Mouse (Mus musculus) hindbrain, postnatal 0 days (tissue): ENCODE results near the gene Siae. TPM values are rescaled to one million over a fixed set of nuclear protein-coding genes. Genes with fewer than 3 reads are reported as not detected.

Experiments used
- ATAC-seq: fragments of 200-750 bp; cut with Nextera tagmentation; 2 replicates; pipeline ENCODE4 v1.8.0; 2017; ENCODE audit warnings: mild to moderate bottlenecking, moderate TSS enrichment, moderate library complexity
- DNase-seq: peaks from one replicate; pipeline ENCODE4 v3.0.0-alpha.2; 2015; ENCODE audit warnings: low spot score
- H3K27ac ChIP-seq: fragments of 300-500 bp; sonication (generic); 2 replicates; pipeline ENCODE4 v1.5.1; 2014; ENCODE audit warnings: mild to moderate bottlenecking
- H3K27me3 ChIP-seq: fragments of 300-500 bp; sonication (generic); 2 replicates; pipeline ENCODE4 v1.6.1; 2014; ENCODE audit warnings: low read length, mixed read lengths; ENCODE audit not compliant: insufficient read depth
- H3K36me3 ChIP-seq: fragments of 300-500 bp; sonication (generic); 2 replicates; pipeline ENCODE4 v1.6.1; 2014; ENCODE audit warnings: low read length, mixed read lengths; ENCODE audit not compliant: insufficient read depth
- H3K4me1 ChIP-seq: fragments of 300-500 bp; sonication (generic); 2 replicates; pipeline ENCODE4 v1.6.1; 2014; ENCODE audit warnings: antibody characterized with exemption, low read length, mixed read lengths; ENCODE audit not compliant: insufficient read depth
- H3K4me2 ChIP-seq: fragments of 300-500 bp; sonication (generic); 2 replicates; pipeline ENCODE4 v1.6.1; 2014; ENCODE audit warnings: low read depth, mild to moderate bottlenecking, low read length, moderate library complexity, mixed read lengths
- H3K4me3 ChIP-seq: fragments of 300-500 bp; sonication (generic); 2 replicates; pipeline ENCODE4 v1.5.1; 2014; ENCODE audit warnings: low read length
- H3K9ac ChIP-seq: fragments of 300-500 bp; sonication (generic); replicated peaks from 2 replicates; pipeline ENCODE4 v1.6.1; 2014; ENCODE audit warnings: mild to moderate bottlenecking, low read length, moderate library complexity, mixed read lengths
- H3K9me3 ChIP-seq: fragments of 300-500 bp; sonication (generic); 2 replicates; pipeline ENCODE4 v1.6.1; 2016; ENCODE audit warnings: low read length, mixed read lengths
- CTCF ChIP-seq: IDR thresholded peaks from 2 replicates; pipeline ENCODE4 v1.5.1; 2016; ENCODE audit warnings: antibody characterized with exemption, control low read depth, low read depth
- WGBS: fragments of 180-500 bp; shearing (Covaris S2); extraction: QIAGEN DNeasy Blood & Tissue Kit; methylation state at CpG from one replicate; pipeline ENCODE4 v1.1.7; 2014; 5-methylcytosine and 5-hydroxymethylcytosine counted together
- polyA plus RNA-seq: library from polyadenylated mRNA; unstranded; fragments of >200 nt; fragmentation: Nextera tagmentation; extraction: Ambion mirVana; gene quantifications from 2 replicates; pipeline ENCODE4 v1.2.1, GENCODE M21; 2015
- total RNA-seq: library from RNA; depleted of rRNA; stranded (reverse); fragments of >200 nt; gene quantifications from 2 replicates; pipeline ENCODE4 v1.2.3, GENCODE M21; 2014

The Siae gene
- total and polyA plus RNA-seq, 2 experiments from 2014 or later = 15.5 to 18.7 TPM

- H3K27me3 ChIP-seq = peaks cover 1% of the 10 kb centered on the region; the same call in 1 of the 2 replicates
- no peak for DNase-seq
- no peak overlapping the region for H3K9ac ChIP-seq
- no peak for TF ChIP-seq CTCF
- no peak overlapping the region for H3K4me2 ChIP-seq
- 80% methylated on average over 3 of the region's 3 CpGs for WGBS
- H3K36me3 ChIP-seq = no peaks in the 10 kb centered on the region
- no peak overlapping the region for H3K4me3 ChIP-seq
- no peak for ATAC-seq
- H3K27ac ChIP-seq = no peak overlapping the region
- H3K9me3 ChIP-seq = no peaks in the 10 kb centered on the region
- H3K4me1 ChIP-seq = peaks cover 5% of the 10 kb centered on the region; the same call in 1 of the 2 replicates
Measured at GRCm38 (mm10) chr9:37556366-37556765, 868 bp downstream of the Siae start.

DNA sequence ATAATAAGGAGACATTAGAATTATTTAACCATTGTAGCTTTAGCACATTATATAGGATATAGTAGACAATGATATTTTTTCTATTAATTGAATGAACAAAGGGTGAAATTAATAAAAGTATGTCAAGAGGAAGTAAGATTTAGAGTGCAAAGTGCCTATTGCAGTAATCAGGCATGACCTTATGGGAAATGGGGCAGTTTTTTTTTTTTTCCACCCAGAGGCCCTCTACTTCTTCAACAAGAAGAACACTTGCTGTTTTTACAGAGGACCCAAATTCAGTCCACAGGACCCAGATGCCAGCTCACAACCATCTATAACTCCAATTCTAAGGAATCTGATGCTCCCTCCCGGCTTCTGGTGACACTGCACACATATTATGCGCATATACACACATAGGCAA, 5.1 kb downstream of the Siae start:
- no peak for ATAC-seq
- no peak overlapping the region for H3K27ac ChIP-seq
- DNase-seq = no peak
- no peak overlapping the region for H3K4me2 ChIP-seq
- no peak for TF ChIP-seq CTCF
- 83% methylated on average over 2 of the region's 2 CpGs for WGBS
- H3K36me3 ChIP-seq = no peaks in the 10 kb centered on the region
- no peaks in the 10 kb centered on the region for H3K9me3 ChIP-seq
- no peak overlapping the region for H3K4me3 ChIP-seq
- H3K9ac ChIP-seq = no peak overlapping the region
- no peaks in the 10 kb centered on the region for H3K4me1 ChIP-seq
- no peaks in the 10 kb centered on the region for H3K27me3 ChIP-seq

- ATAC-seq (no peak), DNase-seq (no peak)
- Histone ChIP-seq H3K4me3 (no peak overlapping the region), H3K9me3 (no peaks in the 10 kb centered on the region), H3K4me1 (no peaks in the 10 kb centered on the region), H3K9ac (no peak overlapping the region), H3K27ac (no peak overlapping the region), H3K4me2 (no peak overlapping the region), H3K27me3 (no peaks in the 10 kb centered on the region), H3K36me3 (no peaks in the 10 kb centered on the region)
- TF ChIP-seq CTCF = no peak
- 59% methylated on average over 1 of the region's 1 CpGs for WGBS
Measured at GRCm38 (mm10) chr9:37563805-37564204, 8.3 kb downstream of the Siae start.

- no peak overlapping the region for H3K9ac ChIP-seq
- no peak overlapping the region for H3K4me3 ChIP-seq
- H3K36me3 ChIP-seq = no peaks in the 10 kb centered on the region
- 91% methylated on average over 2 of the region's 2 CpGs for WGBS
- no peak for TF ChIP-seq CTCF
- H3K4me2 ChIP-seq = no peak overlapping the region
- DNase-seq (no peak), ATAC-seq (no peak)
- H3K4me1 ChIP-seq = no peaks in the 10 kb centered on the region
- H3K27ac ChIP-seq = no peak overlapping the region
- H3K27me3 ChIP-seq = no peaks in the 10 kb centered on the region
- no peaks in the 10 kb centered on the region for H3K9me3 ChIP-seq
Measured at GRCm38 (mm10) chr9:37567019-37567418, 11.5 kb downstream of the Siae start.

DNA sequence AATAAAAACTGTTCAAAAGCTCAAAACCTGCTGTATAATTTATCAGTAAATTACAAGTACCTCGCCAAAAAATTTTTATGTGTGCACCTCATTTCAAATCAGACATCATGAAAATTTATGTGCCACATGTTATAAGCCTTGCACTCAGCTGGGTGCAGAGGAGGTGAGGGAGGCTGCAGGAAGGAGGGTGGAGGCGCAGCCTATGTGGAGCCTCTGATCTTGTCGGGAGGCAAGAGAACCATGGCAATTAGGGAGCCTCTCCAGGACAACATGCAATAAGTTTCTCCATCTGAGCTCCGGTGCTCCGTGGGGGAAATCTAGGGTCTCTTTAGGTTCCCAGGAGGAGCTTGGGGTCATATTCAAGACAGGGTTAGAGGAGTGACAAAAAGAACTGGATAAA, 12.0 kb downstream of the Siae start:
- H3K4me1 ChIP-seq = no peaks in the 10 kb centered on the region
- no peak overlapping the region for H3K4me3 ChIP-seq
- no peaks in the 10 kb centered on the region for H3K27me3 ChIP-seq
- DNase-seq = no peak
- H3K36me3 ChIP-seq = no peaks in the 10 kb centered on the region
- H3K4me2 ChIP-seq = no peak overlapping the region
- H3K9ac ChIP-seq = no peak overlapping the region
- 52% methylated on average over 5 of the region's 5 CpGs for WGBS
- no peak for ATAC-seq
- TF ChIP-seq CTCF = no peak
- H3K27ac ChIP-seq = no peak overlapping the region
- no peaks in the 10 kb centered on the region for H3K9me3 ChIP-seq

DNA sequence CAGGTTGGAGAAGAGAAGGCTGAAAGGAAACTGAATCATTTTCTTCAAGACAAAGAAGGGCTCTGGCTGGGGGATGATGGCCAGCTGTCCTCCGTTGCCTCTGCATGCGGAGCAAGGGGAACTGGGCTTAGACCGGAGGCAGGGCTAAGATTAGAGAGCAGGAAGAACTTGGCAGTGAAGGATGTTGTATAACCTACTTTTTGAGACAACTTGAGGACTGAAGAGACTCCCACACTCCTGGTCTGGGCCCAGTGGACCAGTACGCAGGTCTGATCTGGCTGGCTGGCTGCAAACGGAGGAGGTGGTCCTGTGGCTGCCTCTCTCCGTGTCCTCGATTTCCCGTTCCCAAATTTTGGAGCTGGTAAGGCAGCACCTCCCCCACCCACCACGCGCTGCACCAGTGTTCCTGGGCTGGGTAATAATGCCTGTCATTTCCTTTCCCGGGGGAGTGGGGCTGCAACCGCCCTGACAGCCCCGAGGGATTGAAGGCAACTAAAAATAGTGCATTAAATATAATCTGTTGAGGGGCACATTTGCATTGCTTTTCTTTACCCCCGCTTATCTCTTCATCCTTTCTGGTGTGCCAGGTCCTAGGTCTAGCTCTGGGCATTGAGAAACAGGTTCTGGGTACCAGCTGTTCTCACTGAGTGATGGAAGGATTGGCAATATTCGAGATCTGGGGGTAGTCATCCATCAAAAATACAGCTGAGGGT, 12.6 kb downstream of the Siae start:
- no peaks in the 10 kb centered on the region for H3K9me3 ChIP-seq
- no peaks in the 10 kb centered on the region for H3K4me1 ChIP-seq
- TF ChIP-seq CTCF = no peak
- H3K4me3 ChIP-seq = no peak overlapping the region
- peak; percentile 38; the same call in 1 of the 2 replicates for ATAC-seq
- 34% methylated on average over 15 of the region's 15 CpGs for WGBS
- DNase-seq = no peak
- H3K4me2 ChIP-seq = no peak overlapping the region
- H3K27me3 ChIP-seq = no peaks in the 10 kb centered on the region
- no peak overlapping the region for H3K9ac ChIP-seq
- H3K36me3 ChIP-seq = no peaks in the 10 kb centered on the region
- no peak overlapping the region for H3K27ac ChIP-seq

GRCm38 (mm10) chr9:37568605-37569214, 13.2 kb downstream of the Siae start:
- no peak for ATAC-seq
- no peaks in the 10 kb centered on the region for H3K27me3 ChIP-seq
- no peaks in the 10 kb centered on the region for H3K36me3 ChIP-seq
- no peak overlapping the region for H3K9ac ChIP-seq
- H3K4me2 ChIP-seq = no peak overlapping the region
- no peak for TF ChIP-seq CTCF
- H3K4me3 ChIP-seq = no peak overlapping the region
- H3K27ac ChIP-seq = no peak overlapping the region
- no peak for DNase-seq
- 41% methylated on average over 4 of the region's 4 CpGs for WGBS
- no peaks in the 10 kb centered on the region for H3K4me1 ChIP-seq
- H3K9me3 ChIP-seq = no peaks in the 10 kb centered on the region
